Mouse (Mus musculus): ENCODE measurements at regions not wholly inside any gene's neighbourhood (a gene's known extent, or its start where the extent isn't known, plus 50 kb on each side); places are given as distances from the start of the nearest gene placed in this dataset.

DNA sequence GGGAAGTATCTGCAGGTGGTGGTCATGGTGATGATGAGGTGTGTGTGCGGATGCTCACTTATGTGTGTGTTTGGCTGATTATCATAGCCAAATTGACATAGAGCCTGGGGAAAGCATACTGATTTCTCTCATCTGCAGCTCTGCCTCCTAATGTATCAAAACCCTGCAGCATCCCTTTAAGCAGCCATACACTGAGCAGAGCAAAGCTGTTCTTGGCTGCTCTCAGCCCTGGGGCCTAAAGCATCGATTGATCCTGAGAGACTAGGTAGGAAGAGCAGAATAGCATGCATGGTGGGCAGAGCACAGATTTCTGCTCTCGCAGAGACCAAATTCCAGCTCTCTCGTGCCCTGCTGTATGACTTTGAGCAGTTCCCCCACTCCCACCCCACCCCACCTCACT lies 576.0 kb downstream of the Insc start:
- TF ChIP-seq CTCF (IDR thresholded peaks at IDR 0.05; ENCODE audit: extremely low read depth, insufficient read depth, insufficient read length, insufficient replicate concordance) (no peak), POLR2A (IDR thresholded peaks at IDR 0.05; ENCODE audit: low read depth, low read length) (no peak)
